Mouse (Mus musculus): ENCODE data around the gene Acvr1.

- no peak for TF ChIP-seq CTCF (IDR thresholded peaks at IDR 0.05; ENCODE audit: low read depth, low read length)
- no peak for TF ChIP-seq POLR2A (IDR thresholded peaks at IDR 0.05; ENCODE audit: insufficient read depth, low read length)
Observed at GRCm38 (mm10) chr2:58484284-58484965, 82.5 kb downstream of the Acvr1 start.
